ENCODE assay signal across 8 mouse cellular contexts in the genomic region with DNA sequence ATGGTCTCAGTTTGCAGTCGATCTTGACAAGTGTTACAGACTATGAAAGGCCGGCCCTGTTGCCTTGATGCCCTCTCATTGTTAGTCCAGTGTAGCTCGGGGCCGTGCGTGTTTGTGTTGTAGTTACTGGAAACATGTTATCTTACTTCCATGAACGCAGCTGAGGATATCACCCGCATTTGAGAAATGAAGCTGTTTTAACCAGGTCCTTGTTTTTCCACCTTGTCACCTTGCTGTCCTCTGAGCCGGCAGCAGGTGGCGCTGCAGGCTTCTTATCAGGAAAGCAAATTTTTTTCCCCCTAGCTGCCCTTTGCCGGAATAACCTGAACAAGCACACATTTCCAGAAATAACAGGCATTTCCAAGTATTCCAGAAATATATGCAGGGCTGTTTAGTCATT.
DNase-seq lines count a peak whose midpoint lies in the region; ATAC-seq lines count a peak whose summit lies in the region.

No protein-coding gene starts in this region.

- 25% methylated on average over 10 of the region's 10 CpGs for WGBS in limb, embryonic 11.5 days
- WGBS in neural tube, embryonic 12.5 days: 29% methylated on average over 10 of the region's 10 CpGs

- no peak overlapping the region for H3K4me2 ChIP-seq in limb, embryonic 11.5 days (ENCODE audit: low read depth, severe bottlenecking)
- no peak overlapping the region for H3K4me2 ChIP-seq in neural tube, embryonic 12.5 days (replicated peaks)

- peak; percentile 92 for ATAC-seq in common myeloid progenitor, adult 5-6 weeks (replicated peaks; ENCODE audit: low read depth, poor library complexity, severe bottlenecking)
- no peak for ATAC-seq in limb, embryonic 11.5 days (ENCODE audit: insufficient number of reproducible peaks, low FRiP score, low TSS enrichment, low read depth)
- peak; percentile 25; the same call in 1 of the 2 replicates for ATAC-seq in neural tube, embryonic 12.5 days (ENCODE audit: low FRiP score, low read depth)

- DNase-seq in 3T3-L1 (ENCODE audit: low read depth, low spot score): peak; percentile 65
- peak; percentile 26 for DNase-seq in adipocyte (ENCODE audit: low spot score)
- peak; percentile 27 for DNase-seq in gastrocnemius, postnatal 14 days
- DNase-seq in kidney, adult 9 months: peak; percentile 57
- peak; percentile 86 for DNase-seq in limb, embryonic 11.5 days (ENCODE audit: low spot score)
- DNase-seq in urinary bladder, adult 2 months (ENCODE audit: low spot score): peak; percentile 28

- no peaks in the 10 kb centered on the region for H3K4me1 ChIP-seq in limb, embryonic 11.5 days (ENCODE audit: control insufficient read depth, insufficient read depth, low read length)
- no peaks in the 10 kb centered on the region for H3K4me1 ChIP-seq in neural tube, embryonic 12.5 days

- no peak overlapping the region for H3K9ac ChIP-seq in limb, embryonic 11.5 days (ENCODE audit: low read length)
- no peak overlapping the region for H3K9ac ChIP-seq in neural tube, embryonic 12.5 days

- no peaks in the 10 kb centered on the region for H3K36me3 ChIP-seq in limb, embryonic 11.5 days (ENCODE audit: control insufficient read depth, insufficient read depth, low read length)
- no peaks in the 10 kb centered on the region for H3K36me3 ChIP-seq in neural tube, embryonic 12.5 days

- H3K4me3 ChIP-seq in limb, embryonic 11.5 days (ENCODE audit: low read depth, low read length): no peak overlapping the region
- H3K4me3 ChIP-seq in neural tube, embryonic 12.5 days: no peak overlapping the region

- no peaks in the 10 kb centered on the region for H3K9me3 ChIP-seq in limb, embryonic 11.5 days (ENCODE audit: control insufficient read depth, low read length)
- no peaks in the 10 kb centered on the region for H3K9me3 ChIP-seq in neural tube, embryonic 12.5 days

- no peak overlapping the region for H3K27ac ChIP-seq in limb, embryonic 11.5 days (replicated peaks; ENCODE audit: low read depth, low read length)
- H3K27ac ChIP-seq in neural tube, embryonic 12.5 days: no peak overlapping the region

- no peaks in the 10 kb centered on the region for H3K27me3 ChIP-seq in limb, embryonic 11.5 days (ENCODE audit: control insufficient read depth, insufficient read depth, low read length)
- H3K27me3 ChIP-seq in neural tube, embryonic 12.5 days (replicated peaks): no peaks in the 10 kb centered on the region

- intact Hi-C loops in gastrocnemius, postnatal 14 days (cut with DNase I; ENCODE audit: low total_unique reads): no loop called here

Comparison
In these comparisons a context has a peak if more than half of its experiments do, and no peak if none do; other contexts are left out.
1. DNase-seq: peak in every context shown above with its lines; median percentile 86 in limb, embryonic 11.5 days; 65 in 3T3-L1; 57 in kidney, adult 9 months; 28 in urinary bladder, adult 2 months; 27 in gastrocnemius, postnatal 14 days; 26 in adipocyte.